Mouse (Mus musculus): ENCODE measurements around the gene Ptn.

DNA sequence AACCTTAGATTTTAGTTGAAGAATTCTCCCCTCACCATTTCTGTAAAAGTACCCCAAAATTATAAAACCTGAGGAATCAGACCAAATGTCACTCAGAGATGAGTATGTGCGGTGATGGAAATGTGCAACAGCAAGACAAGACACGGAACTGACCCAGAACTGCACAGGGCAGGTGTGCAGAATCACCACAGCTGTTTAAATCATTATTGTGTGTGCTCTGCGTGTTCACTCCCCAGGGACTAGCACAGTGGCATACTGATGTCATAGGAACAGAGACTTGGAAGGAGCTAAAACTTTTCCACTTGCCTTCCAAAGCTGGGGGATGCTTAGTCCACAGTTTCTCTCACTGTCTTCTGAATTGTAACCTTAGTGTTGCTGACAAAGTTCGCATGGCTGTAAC lies 22.7 kb upstream of the Ptn start:
- TF ChIP-seq CTCF (IDR thresholded peaks at IDR 0.05; ENCODE audit: extremely low read depth, insufficient read depth, low read length) (no peak), POLR2A (IDR thresholded peaks at IDR 0.05; ENCODE audit: extremely low read depth, insufficient read depth, low read length) (no peak)

Data from cortical plate, adult 2 months (tissue).